Mouse (Mus musculus) testis, adult 2 months (tissue): ENCODE data around the gene Smg7.

Experiments used
- CTCF ChIP-seq: fragments of 200-500 bp; IDR thresholded peaks from 2 replicates; pipeline ENCODE4 v1.5.1; 2012; ENCODE audit warnings: low read depth, mild to moderate bottlenecking, inconsistent platforms, low read length, moderate library complexity; ENCODE audit not compliant: control insufficient read depth, insufficient read depth, insufficient replicate concordance
- POLR2A ChIP-seq: fragments of 200-500 bp; IDR thresholded peaks from 2 replicates; pipeline ENCODE4 v1.6.1; 2012; ENCODE audit warnings: low read depth, mild to moderate bottlenecking, inconsistent platforms, low read length, moderate library complexity; ENCODE audit not compliant: control insufficient read depth

- TF ChIP-seq CTCF (no peak), POLR2A (no peak)
These were observed 72.4 kb downstream of the Smg7 start for GRCm38 (mm10) chr1:152830054-152830453.
